Mouse (Mus musculus): ENCODE measurements at regions not wholly inside any gene's neighbourhood (a gene's known extent, or its start where the extent isn't known, plus 50 kb on each side); places are given as distances from the start of the nearest gene placed in this dataset.

- TF ChIP-seq CTCF (IDR thresholded peaks at IDR 0.05; ENCODE audit: borderline replicate concordance, extremely low read depth, insufficient read depth, insufficient read length), result no peak
- TF ChIP-seq POLR2A (IDR thresholded peaks at IDR 0.05; ENCODE audit: borderline replicate concordance, extremely low read depth, insufficient read depth, insufficient read length, poor library complexity, severe bottlenecking), result no peak
Measured at GRCm38 (mm10) chr13:39351606-39352005, 390.9 kb upstream of the Slc35b3 start.
